Mouse (Mus musculus) testis, adult 2 months (tissue): Measurements from ENCODE around the gene Tmub1. TPM values are rescaled to one million over a fixed set of nuclear protein-coding genes. Genes with fewer than 3 reads are reported as not detected.

ENCODE experiments used
- H3K27ac ChIP-seq: fragments of 200-500 bp; 2 replicates; pipeline ENCODE4 v1.5.1; 2012; ENCODE audit warnings: low read depth, low read length; ENCODE audit not compliant: control insufficient read depth, insufficient read depth
- H3K27me3 ChIP-seq: fragments of 200-500 bp; 2 replicates; pipeline ENCODE4 v1.6.1; 2012; ENCODE audit warnings: mild to moderate bottlenecking, low read length, moderate library complexity; ENCODE audit not compliant: control insufficient read depth, insufficient read depth
- H3K36me3 ChIP-seq: fragments of 200-500 bp; 2 replicates; pipeline ENCODE4 v1.6.1; 2012; ENCODE audit warnings: mild to moderate bottlenecking, low read length; ENCODE audit not compliant: control insufficient read depth, insufficient read depth
- H3K4me1 ChIP-seq: fragments of 200-500 bp; 2 replicates; pipeline ENCODE4 v1.6.1; 2012; ENCODE audit warnings: low read length; ENCODE audit not compliant: control insufficient read depth, insufficient read depth
- H3K4me3 ChIP-seq: fragments of 200-500 bp; 2 replicates; pipeline ENCODE4 v1.5.1; 2012; ENCODE audit warnings: low read depth, mild to moderate bottlenecking, low read length, moderate library complexity, mixed read lengths; ENCODE audit not compliant: control insufficient read depth
- CTCF ChIP-seq: fragments of 200-500 bp; IDR thresholded peaks from 2 replicates; pipeline ENCODE4 v1.5.1; 2012; ENCODE audit warnings: low read depth, mild to moderate bottlenecking, inconsistent platforms, low read length, moderate library complexity; ENCODE audit not compliant: control insufficient read depth, insufficient read depth, insufficient replicate concordance
- POLR2A ChIP-seq: fragments of 200-500 bp; IDR thresholded peaks from 2 replicates; pipeline ENCODE4 v1.6.1; 2012; ENCODE audit warnings: low read depth, mild to moderate bottlenecking, inconsistent platforms, low read length, moderate library complexity; ENCODE audit not compliant: control insufficient read depth
- polyA plus RNA-seq: library from polyadenylated mRNA; depleted of rRNA; stranded (reverse); fragments of >200 nt; gene quantifications from 2 replicates; pipeline ENCODE4 v1.2.3, GENCODE M21; 2012

Tmub1 gene
- polyA plus RNA-seq, 1 experiment, result 5.7 TPM

GRCm38 (mm10) chr5:24483326-24483725 is 35.7 kb upstream of the Tmub1 start:
- peak; percentile 64; the same call in 1 of the 2 replicates for TF ChIP-seq CTCF
- no peak for TF ChIP-seq POLR2A
- Histone ChIP-seq H3K4me1 (no peaks in the 10 kb centered on the region), H3K27me3 (no peaks in the 10 kb centered on the region), H3K36me3 (no peaks in the 10 kb centered on the region), H3K27ac (no peak overlapping the region), H3K4me3 (no peak overlapping the region)

GRCm38 (mm10) chr5:24482247-24483079 is 34.8 kb upstream of the Tmub1 start:
- no peaks in the 10 kb centered on the region for H3K27me3 ChIP-seq
- H3K36me3 ChIP-seq, result no peaks in the 10 kb centered on the region
- H3K4me1 ChIP-seq, result no peaks in the 10 kb centered on the region
- no peak overlapping the region for H3K27ac ChIP-seq
- H3K4me3 ChIP-seq, result no peak overlapping the region
- TF ChIP-seq POLR2A, result no peak
- no peak for TF ChIP-seq CTCF

GRCm38 (mm10) chr5:24481647-24482046 is 34.0 kb upstream of the Tmub1 start:
- H3K4me1 ChIP-seq, result no peaks in the 10 kb centered on the region

GRCm38 (mm10) chr5:24477909-24478308 is 30.3 kb upstream of the Tmub1 start:
- Histone ChIP-seq H3K36me3 (no peaks in the 10 kb centered on the region), H3K4me3 (no peak overlapping the region), H3K4me1 (peaks cover 14% of the 10 kb centered on the region), H3K27me3 (no peaks in the 10 kb centered on the region), H3K27ac (no peak overlapping the region)
- TF ChIP-seq CTCF (no peak), POLR2A (no peak)

More at GRCm38 (mm10) chr5:24481647-24482046, 34.0 kb upstream of the Tmub1 start:
- TF ChIP-seq POLR2A, result no peak
- TF ChIP-seq CTCF, result peak; percentile 42; the same call in 1 of the 2 replicates
- no peaks in the 10 kb centered on the region for H3K36me3 ChIP-seq
- H3K4me3 ChIP-seq, result no peak overlapping the region
- no peak overlapping the region for H3K27ac ChIP-seq
- no peaks in the 10 kb centered on the region for H3K27me3 ChIP-seq

GRCm38 (mm10) chr5:24475476-24476241 is 28.0 kb upstream of the Tmub1 start:
- H3K4me1 ChIP-seq, result peaks cover 14% of the 10 kb centered on the region
- no peak overlapping the region for H3K4me3 ChIP-seq
- no peaks in the 10 kb centered on the region for H3K27me3 ChIP-seq
- no peak for TF ChIP-seq CTCF
- peak; percentile 30; the same call in 1 of the 2 replicates for TF ChIP-seq POLR2A
- H3K27ac ChIP-seq, result peak overlapping the region; percentile 8; the same call in 1 of the 2 replicates
- no peaks in the 10 kb centered on the region for H3K36me3 ChIP-seq

GRCm38 (mm10) chr5:24474723-24475261 is 27.1 kb upstream of the Tmub1 start:
- TF ChIP-seq POLR2A (no peak), CTCF (peak; percentile 7; the same call in 1 of the 2 replicates)
- H3K27ac ChIP-seq, result peak overlapping the region; percentile 40
- no peaks in the 10 kb centered on the region for H3K27me3 ChIP-seq
- H3K4me3 ChIP-seq, result peak overlapping the region; percentile 86
- peaks cover 14% of the 10 kb centered on the region for H3K4me1 ChIP-seq
- no peaks in the 10 kb centered on the region for H3K36me3 ChIP-seq

GRCm38 (mm10) chr5:24474025-24474722 is 26.5 kb upstream of the Tmub1 start:
- Histone ChIP-seq H3K27me3 (no peaks in the 10 kb centered on the region), H3K36me3 (no peaks in the 10 kb centered on the region), H3K27ac (peak overlapping the region; percentile 40), H3K4me1 (peaks cover 14% of the 10 kb centered on the region), H3K4me3 (peak overlapping the region; percentile 86)
- TF ChIP-seq CTCF, result no peak
- no peak for TF ChIP-seq POLR2A
